Mouse (Mus musculus) ES-Bruce4 (cell line): ENCODE data around the gene Lpcat2. TPM values are rescaled to one million over a fixed set of nuclear protein-coding genes. Genes with fewer than 3 reads are reported as not detected.
A peak's percentile ranks its signal among the peaks of the same experiment; 100 is the strongest.

ENCODE experiments used
- H3K27ac ChIP-seq: 2 replicates; pipeline ENCODE4 v1.5.1; 2012; ENCODE audit warnings: low read length, inconsistent platforms; ENCODE audit not compliant: insufficient read depth
- H3K27me3 ChIP-seq: 2 replicates; pipeline ENCODE4 v1.6.1; 2012; ENCODE audit warnings: mild to moderate bottlenecking, low read length, inconsistent platforms; ENCODE audit not compliant: control insufficient read depth, poor library complexity, insufficient read depth, severe bottlenecking
- H3K36me3 ChIP-seq: 2 replicates; pipeline ENCODE4 v1.6.1; 2012; ENCODE audit warnings: inconsistent platforms, mild to moderate bottlenecking, low read length, moderate library complexity; ENCODE audit not compliant: control insufficient read depth, poor library complexity, insufficient read depth, severe bottlenecking
- H3K4me1 ChIP-seq: one replicate; pipeline ENCODE4 v1.8.1; 2011; ENCODE audit warnings: low read length; ENCODE audit not compliant: control insufficient read depth, insufficient read depth
- H3K4me3 ChIP-seq: 2 replicates; pipeline ENCODE4 v1.5.1; 2011; ENCODE audit warnings: low read depth, mild to moderate bottlenecking, low read length
- H3K9ac ChIP-seq: 2 replicates; pipeline ENCODE4 v1.6.1; 2012; ENCODE audit warnings: low read depth, mild to moderate bottlenecking, inconsistent platforms; ENCODE audit not compliant: poor library complexity, severe bottlenecking
- H3K9me3 ChIP-seq: replicated peaks from 2 replicates; pipeline ENCODE4 v1.6.1; 2012; ENCODE audit warnings: mild to moderate bottlenecking, low read length, inconsistent platforms; ENCODE audit not compliant: control insufficient read depth, poor library complexity, insufficient read depth, severe bottlenecking
- CTCF ChIP-seq: IDR thresholded peaks from one replicate; pipeline ENCODE4 v1.8.1; 2011; ENCODE audit warnings: low read depth, low read length
- EP300 ChIP-seq: IDR thresholded peaks from 2 replicates; pipeline ENCODE4 v1.6.1; 2011; ENCODE audit warnings: low read depth, low read length; ENCODE audit not compliant: insufficient read depth
- POLR2A ChIP-seq: IDR thresholded peaks from one replicate; pipeline ENCODE4 v1.8.1; 2011; ENCODE audit warnings: low read length; ENCODE audit not compliant: insufficient read depth
- polyA plus RNA-seq: library from polyadenylated mRNA; stranded (reverse); fragments of >200 nt; gene quantifications from 2 replicates; pipeline ENCODE4 v1.2.4, GENCODE M21; 2011; ENCODE audit warnings: low read depth; ENCODE audit not compliant: missing spikeins, insufficient read depth, insufficient read length

The Lpcat2 gene
- polyA plus RNA-seq, 1 experiment = 6.2 TPM

GRCm38 (mm10) chr8:92825991-92826390 lies 29.1 kb upstream of the Lpcat2 start:
- Histone ChIP-seq H3K36me3 (no peaks in the 10 kb centered on the region), H3K4me1 (peaks cover 5% of the 10 kb centered on the region), H3K4me3 (no peak overlapping the region), H3K27ac (no peak overlapping the region), H3K9ac (no peak overlapping the region), H3K27me3 (no peaks in the 10 kb centered on the region), H3K9me3 (no peaks in the 10 kb centered on the region; the same call in 1 of the 2 replicates)
- TF ChIP-seq EP300 (no peak), CTCF (no peak), POLR2A (no peak)

GRCm38 (mm10) chr8:92827243-92828034 lies 27.7 kb upstream of the Lpcat2 start, which contains the start of gene Mmp2:
Mmp2 (plus strand) TSS chr8:92827291.
- H3K27me3 ChIP-seq = no peaks in the 10 kb centered on the region
- H3K4me3 ChIP-seq = peak within 1 kb of the TSS; percentile 84
- no peaks in the 10 kb centered on the region; the same call in 1 of the 2 replicates for H3K9me3 ChIP-seq
- no peaks in the 10 kb centered on the region for H3K36me3 ChIP-seq
- peak within 1 kb of the TSS; percentile 57 for H3K9ac ChIP-seq
- H3K4me1 ChIP-seq = no peaks in the 10 kb centered on the region
- TF ChIP-seq POLR2A (no peak), CTCF (no peak), EP300 (0 out of 2 replicates have a peak, but pooled peaks have one; percentile 18)
- H3K27ac ChIP-seq = no peak within 1 kb of the TSS

- no peaks in the 10 kb centered on the region for H3K36me3 ChIP-seq
- H3K9ac ChIP-seq = no peak overlapping the region
- TF ChIP-seq POLR2A = no peak
- no peak overlapping the region for H3K27ac ChIP-seq
- H3K4me1 ChIP-seq = no peaks in the 10 kb centered on the region
- H3K27me3 ChIP-seq = no peaks in the 10 kb centered on the region
- no peak overlapping the region for H3K4me3 ChIP-seq
- no peaks in the 10 kb centered on the region; the same call in 1 of the 2 replicates for H3K9me3 ChIP-seq
Measured at GRCm38 (mm10) chr8:92828251-92828743, 26.8 kb upstream of the Lpcat2 start.

GRCm38 (mm10) chr8:92834065-92834731 lies 20.9 kb upstream of the Lpcat2 start:
- Histone ChIP-seq H3K27ac (no peak overlapping the region), H3K36me3 (no peaks in the 10 kb centered on the region), H3K4me1 (no peaks in the 10 kb centered on the region), H3K9me3 (no peaks in the 10 kb centered on the region), H3K4me3 (no peak overlapping the region), H3K27me3 (no peaks in the 10 kb centered on the region), H3K9ac (no peak overlapping the region)
- no peak for TF ChIP-seq EP300
- TF ChIP-seq CTCF = no peak
- TF ChIP-seq POLR2A = no peak

GRCm38 (mm10) chr8:92834786-92835500 lies 20.2 kb upstream of the Lpcat2 start:
- TF ChIP-seq EP300 (no peak), CTCF (no peak), POLR2A (no peak)
- H3K27me3 ChIP-seq = no peaks in the 10 kb centered on the region
- no peak overlapping the region for H3K4me3 ChIP-seq
- H3K36me3 ChIP-seq = no peaks in the 10 kb centered on the region
- no peak overlapping the region for H3K9ac ChIP-seq
- no peak overlapping the region for H3K27ac ChIP-seq
- H3K9me3 ChIP-seq = no peaks in the 10 kb centered on the region
- no peaks in the 10 kb centered on the region for H3K4me1 ChIP-seq
